Mouse (Mus musculus) hindbrain, postnatal 0 days (tissue): ENCODE results near the gene Bsg. TPM values are rescaled to one million over a fixed set of nuclear protein-coding genes. Genes with fewer than 3 reads are reported as not detected.

ENCODE experiments used
- ATAC-seq: fragments of 200-750 bp; cut with Nextera tagmentation; 2 replicates; pipeline ENCODE4 v1.8.0; 2017; ENCODE audit warnings: mild to moderate bottlenecking, moderate TSS enrichment, moderate library complexity
- DNase-seq: peaks from one replicate; pipeline ENCODE4 v3.0.0-alpha.2; 2015; ENCODE audit warnings: low spot score
- H3K27ac ChIP-seq: fragments of 300-500 bp; sonication (generic); 2 replicates; pipeline ENCODE4 v1.5.1; 2014; ENCODE audit warnings: mild to moderate bottlenecking
- H3K27me3 ChIP-seq: fragments of 300-500 bp; sonication (generic); 2 replicates; pipeline ENCODE4 v1.6.1; 2014; ENCODE audit warnings: low read length, mixed read lengths; ENCODE audit not compliant: insufficient read depth
- H3K36me3 ChIP-seq: fragments of 300-500 bp; sonication (generic); 2 replicates; pipeline ENCODE4 v1.6.1; 2014; ENCODE audit warnings: low read length, mixed read lengths; ENCODE audit not compliant: insufficient read depth
- H3K4me1 ChIP-seq: fragments of 300-500 bp; sonication (generic); 2 replicates; pipeline ENCODE4 v1.6.1; 2014; ENCODE audit warnings: antibody characterized with exemption, low read length, mixed read lengths; ENCODE audit not compliant: insufficient read depth
- H3K4me2 ChIP-seq: fragments of 300-500 bp; sonication (generic); 2 replicates; pipeline ENCODE4 v1.6.1; 2014; ENCODE audit warnings: low read depth, mild to moderate bottlenecking, low read length, moderate library complexity, mixed read lengths
- H3K4me3 ChIP-seq: fragments of 300-500 bp; sonication (generic); 2 replicates; pipeline ENCODE4 v1.5.1; 2014; ENCODE audit warnings: low read length
- H3K9ac ChIP-seq: fragments of 300-500 bp; sonication (generic); replicated peaks from 2 replicates; pipeline ENCODE4 v1.6.1; 2014; ENCODE audit warnings: mild to moderate bottlenecking, low read length, moderate library complexity, mixed read lengths
- H3K9me3 ChIP-seq: fragments of 300-500 bp; sonication (generic); 2 replicates; pipeline ENCODE4 v1.6.1; 2016; ENCODE audit warnings: low read length, mixed read lengths
- CTCF ChIP-seq: IDR thresholded peaks from 2 replicates; pipeline ENCODE4 v1.5.1; 2016; ENCODE audit warnings: antibody characterized with exemption, control low read depth, low read depth
- WGBS: fragments of 180-500 bp; shearing (Covaris S2); extraction: QIAGEN DNeasy Blood & Tissue Kit; methylation state at CpG from one replicate; pipeline ENCODE4 v1.1.7; 2014; 5-methylcytosine and 5-hydroxymethylcytosine counted together
- polyA plus RNA-seq: library from polyadenylated mRNA; unstranded; fragments of >200 nt; fragmentation: Nextera tagmentation; extraction: Ambion mirVana; gene quantifications from 2 replicates; pipeline ENCODE4 v1.2.1, GENCODE M21; 2015
- total RNA-seq: library from RNA; depleted of rRNA; stranded (reverse); fragments of >200 nt; gene quantifications from 2 replicates; pipeline ENCODE4 v1.2.3, GENCODE M21; 2014

Gene Bsg
- total and polyA plus RNA-seq, 2 experiments from 2014 or later: 1,151 to 1,243 TPM

DNA sequence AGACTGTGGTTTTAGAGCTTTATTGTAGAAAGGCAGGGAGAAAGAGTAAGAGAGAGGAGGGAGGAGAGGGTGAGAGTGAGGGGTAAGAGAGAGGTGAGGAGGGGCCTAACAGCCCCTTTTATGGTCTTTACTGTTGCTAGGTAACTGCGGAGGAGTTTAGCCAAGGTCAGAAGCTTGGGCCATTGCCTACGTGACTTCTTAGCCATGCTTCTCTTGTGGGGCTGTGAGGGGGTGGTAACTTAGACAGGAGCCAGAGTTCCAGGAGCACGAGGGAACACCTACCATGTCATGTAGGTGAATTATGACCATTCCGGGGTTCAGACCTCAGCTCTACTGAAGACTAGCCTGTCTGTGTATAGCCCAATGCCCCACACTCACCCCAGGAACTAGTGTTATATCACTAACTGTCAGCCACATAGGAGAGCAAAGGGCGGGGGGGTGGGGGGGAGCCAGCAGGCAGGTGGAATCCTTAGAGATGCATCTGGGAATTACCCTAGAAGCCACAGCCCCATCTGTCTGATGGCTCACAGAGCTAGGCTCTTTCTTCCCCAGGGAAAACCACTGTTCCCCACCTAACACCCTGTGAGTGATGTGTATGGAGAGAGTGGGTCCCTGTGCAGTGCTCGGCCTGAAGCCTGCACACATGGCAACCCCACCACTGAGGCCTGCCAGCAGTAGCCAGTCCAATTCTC lies 32.7 kb upstream of the Bsg start:
- H3K4me2 ChIP-seq: no peak overlapping the region; the same call in 1 of the 2 replicates
- H3K27ac ChIP-seq: no peak overlapping the region
- no peak overlapping the region for H3K9ac ChIP-seq
- peaks cover 8% of the 10 kb centered on the region; the same call in 1 of the 2 replicates for H3K36me3 ChIP-seq
- H3K27me3 ChIP-seq: no peaks in the 10 kb centered on the region
- no peak overlapping the region for H3K4me3 ChIP-seq
- DNase-seq: no peak
- H3K9me3 ChIP-seq: no peaks in the 10 kb centered on the region
- TF ChIP-seq CTCF: no peak
- H3K4me1 ChIP-seq: peaks cover 15% of the 10 kb centered on the region; the same call in 1 of the 2 replicates
- WGBS: 64% methylated on average over 6 of the region's 6 CpGs
- ATAC-seq: no peak

GRCm38 (mm10) chr10:79672088-79672455 lies 32.2 kb upstream of the Bsg start:
- no peak overlapping the region for H3K27ac ChIP-seq
- H3K9me3 ChIP-seq: no peaks in the 10 kb centered on the region
- no peak overlapping the region for H3K4me2 ChIP-seq
- no peaks in the 10 kb centered on the region for H3K27me3 ChIP-seq
- ATAC-seq (no peak), DNase-seq (no peak)
- peaks cover 8% of the 10 kb centered on the region; the same call in 1 of the 2 replicates for H3K36me3 ChIP-seq
- WGBS: 53% methylated on average over 3 of the region's 3 CpGs
- H3K9ac ChIP-seq: no peak overlapping the region
- H3K4me3 ChIP-seq: no peak overlapping the region
- TF ChIP-seq CTCF: peak; percentile 50
- H3K4me1 ChIP-seq: peaks cover 15% of the 10 kb centered on the region; the same call in 1 of the 2 replicates

DNA sequence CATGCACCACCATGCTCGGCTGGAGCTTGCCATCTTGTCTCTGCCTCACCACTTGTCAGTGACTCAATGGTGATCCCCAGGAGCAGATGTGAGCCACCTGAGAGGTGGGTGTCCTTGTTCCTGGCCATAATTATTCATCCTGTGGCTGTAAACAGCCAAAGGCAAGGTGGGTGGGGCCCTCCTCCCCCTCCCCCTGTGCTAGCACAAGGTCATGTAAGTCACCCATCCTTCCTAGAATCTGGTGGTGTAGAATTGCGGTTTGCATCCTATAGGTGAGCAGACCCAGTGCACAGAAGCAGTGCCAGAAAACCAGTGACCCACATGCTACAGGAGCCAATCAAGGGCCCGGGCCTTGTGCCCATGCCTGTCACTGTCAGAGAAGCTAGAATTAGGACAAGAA lies 31.2 kb upstream of the Bsg start:
- H3K9me3 ChIP-seq: no peaks in the 10 kb centered on the region
- ATAC-seq (no peak), DNase-seq (no peak)
- no peaks in the 10 kb centered on the region for H3K27me3 ChIP-seq
- 90% methylated on average over 3 of the region's 3 CpGs for WGBS
- peaks cover 8% of the 10 kb centered on the region; the same call in 1 of the 2 replicates for H3K36me3 ChIP-seq
- no peak overlapping the region for H3K4me3 ChIP-seq
- peaks cover 14% of the 10 kb centered on the region; the same call in 1 of the 2 replicates for H3K4me1 ChIP-seq
- no peak overlapping the region for H3K4me2 ChIP-seq
- H3K27ac ChIP-seq: no peak overlapping the region
- no peak overlapping the region for H3K9ac ChIP-seq
- no peak for TF ChIP-seq CTCF

DNA sequence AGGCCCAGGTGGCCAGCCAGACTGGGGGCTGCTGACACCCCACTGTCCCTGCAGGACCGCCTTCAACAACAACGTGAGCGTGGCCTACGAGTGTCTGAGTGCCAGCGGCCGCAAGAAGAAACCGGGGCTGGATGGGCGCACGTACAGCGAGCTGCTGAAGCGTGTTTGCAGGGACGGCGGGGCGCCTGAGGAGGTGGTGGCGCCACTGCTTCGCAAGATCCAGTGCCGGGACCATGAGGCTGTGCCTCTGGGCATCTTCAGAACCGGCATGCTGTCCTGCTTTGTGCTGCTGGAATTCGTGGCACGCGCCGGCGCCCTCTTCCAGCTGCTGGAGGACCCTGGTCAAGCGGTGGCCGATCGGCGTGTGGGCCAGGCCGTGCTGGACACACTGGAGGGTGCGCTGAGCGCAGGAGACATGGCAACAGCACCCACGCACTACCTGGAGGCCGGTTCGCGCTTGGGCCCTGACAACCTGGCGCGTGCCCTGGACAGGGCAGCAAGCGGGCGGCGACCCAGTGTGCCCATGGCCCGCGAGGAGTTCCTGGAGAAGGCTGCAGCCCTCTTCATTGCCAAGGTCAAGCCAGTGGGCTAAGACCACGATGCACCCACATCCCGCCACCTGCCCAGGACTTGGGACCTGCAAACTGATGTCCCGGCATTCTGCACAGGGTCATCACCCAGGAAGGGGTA lies 28.8 kb upstream of the Bsg start:
- 56% methylated on average over 43 of the region's 44 CpGs for WGBS
- Histone ChIP-seq H3K4me2 (no peak overlapping the region), H3K27me3 (no peaks in the 10 kb centered on the region), H3K9me3 (no peaks in the 10 kb centered on the region), H3K9ac (no peak overlapping the region), H3K4me1 (0 out of 2 replicates have a peak, but pooled peaks cover 7% of the 10 kb centered on the region), H3K36me3 (peaks cover 8% of the 10 kb centered on the region; the same call in 1 of the 2 replicates), H3K4me3 (no peak overlapping the region), H3K27ac (no peak overlapping the region)
- TF ChIP-seq CTCF: no peak
- ATAC-seq: no peak
- no peak for DNase-seq

GRCm38 (mm10) chr10:79680606-79681495 lies 23.4 kb upstream of the Bsg start:
- Histone ChIP-seq H3K9ac (peak overlapping the region; percentile 84), H3K4me2 (peak overlapping the region; percentile 61), H3K9me3 (no peaks in the 10 kb centered on the region), H3K4me1 (peaks cover 17% of the 10 kb centered on the region), H3K4me3 (peak overlapping the region; percentile 73), H3K27ac (peak overlapping the region; percentile 85), H3K27me3 (no peaks in the 10 kb centered on the region), H3K36me3 (peaks cover 20% of the 10 kb centered on the region)
- 39% methylated on average over 11 of the region's 11 CpGs for WGBS
- TF ChIP-seq CTCF: no peak
- ATAC-seq (peak; percentile 14), DNase-seq (no peak)

DNA sequence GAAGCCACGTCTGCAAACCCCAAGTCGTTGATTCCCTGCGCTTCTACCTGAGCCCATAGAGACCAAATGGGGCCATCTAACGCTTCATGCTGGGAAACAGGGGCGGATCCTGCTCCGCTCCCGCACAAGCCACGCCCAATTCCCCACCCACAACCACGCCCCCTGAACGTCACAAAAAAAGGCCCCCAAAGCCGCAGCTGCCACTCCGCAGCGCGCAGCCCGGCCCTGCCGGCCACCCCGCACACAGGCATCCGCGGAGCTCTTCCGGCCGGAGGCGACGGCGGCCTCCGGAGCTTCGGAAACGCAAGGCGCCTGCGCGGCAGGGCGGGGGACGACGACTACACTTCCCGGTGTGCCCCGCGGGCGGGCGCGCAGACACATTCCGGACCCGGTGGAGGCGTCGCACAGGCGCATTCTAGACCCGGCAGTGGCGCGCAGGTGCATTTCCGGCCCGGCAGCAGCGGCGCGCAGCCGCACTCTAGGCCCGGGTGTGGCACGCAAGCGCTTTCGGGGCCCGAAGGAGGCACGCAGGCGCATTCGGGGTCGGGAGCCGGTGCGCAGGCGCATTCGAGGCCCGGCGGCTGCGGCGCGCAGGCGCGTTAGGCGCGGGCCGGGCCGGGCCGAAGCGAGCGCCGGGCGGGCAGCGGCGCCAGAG lies 22.6 kb upstream of the Bsg start, which contains the start of gene Cdc34:
Cdc34 (plus strand) TSS at position 605 of the 655 bp plus-strand sequence.
- H3K4me2 ChIP-seq: peak within 1 kb of the TSS; percentile 96
- peak within 1 kb of the TSS; percentile 73 for H3K4me3 ChIP-seq
- no peaks in the 10 kb centered on the region for H3K9me3 ChIP-seq
- peaks cover 26% of the 10 kb centered on the region for H3K36me3 ChIP-seq
- H3K27me3 ChIP-seq: no peaks in the 10 kb centered on the region
- peak within 1 kb of the TSS; percentile 84 for H3K9ac ChIP-seq
- TF ChIP-seq CTCF: peak; percentile 39
- H3K4me1 ChIP-seq: peaks cover 17% of the 10 kb centered on the region
- DNase-seq (peak; percentile 100), ATAC-seq (peak; percentile 95)
- under 1% methylated on average over 84 of the region's 84 CpGs for WGBS
- peak within 1 kb of the TSS; percentile 85 for H3K27ac ChIP-seq
